Mouse (Mus musculus): ENCODE measurements around the gene Dapk1. TPM values are rescaled to one million over a fixed set of nuclear protein-coding genes. Genes with fewer than 3 reads are reported as not detected.

The Dapk1 gene
- polyA plus RNA-seq, 1 experiment, result 12.0 TPM

DNA sequence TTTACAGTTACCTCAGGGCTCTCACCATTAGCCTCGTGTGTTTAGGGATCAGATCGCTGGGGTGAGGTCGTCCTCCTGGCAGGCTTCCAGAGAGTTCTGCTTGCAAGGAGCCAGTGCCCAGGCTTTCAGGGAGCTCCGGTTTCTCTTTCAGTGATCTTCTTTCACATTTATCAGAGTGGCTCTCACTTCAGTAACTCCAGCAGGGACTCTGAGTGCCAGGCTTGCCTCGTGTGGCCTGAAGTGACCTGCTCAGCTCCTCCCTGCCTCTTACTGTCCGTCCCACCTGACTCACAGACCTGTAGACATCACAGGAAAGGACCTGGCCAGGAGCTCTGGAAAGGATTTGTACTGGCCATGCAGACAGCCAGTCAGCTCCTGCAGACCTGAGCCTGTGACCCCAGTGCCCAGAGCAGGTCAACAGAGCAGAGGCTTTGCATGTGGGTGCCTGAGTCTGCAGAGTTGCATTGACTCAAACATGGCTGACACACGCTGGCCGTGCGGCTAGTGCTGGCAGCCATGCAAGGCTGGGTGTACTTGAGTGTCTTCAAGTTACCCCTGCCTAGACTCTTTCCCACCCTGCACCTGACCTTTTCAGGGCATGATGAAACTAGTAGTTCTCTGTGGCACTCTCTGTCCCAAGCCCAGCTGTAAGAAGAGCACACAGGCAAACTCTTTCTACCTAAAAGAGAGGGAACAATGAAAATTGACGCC, 82.5 kb downstream of the Dapk1 start:
- Histone ChIP-seq H3K4me1 (ENCODE audit: control insufficient read depth, insufficient read depth, low read length) (no peaks in the 10 kb centered on the region), H3K27ac (ENCODE audit: control insufficient read depth, insufficient read depth, low read depth, low read length, poor library complexity) (no peak overlapping the region), H3K4me3 (replicated peaks; ENCODE audit: control insufficient read depth, low read depth, low read length) (no peak overlapping the region)
- 74% methylated on average over 10 of the region's 10 CpGs for whole genome bisulfite sequencing
- TF ChIP-seq CTCF (IDR thresholded peaks at IDR 0.05; ENCODE audit: control insufficient read depth, insufficient read depth, low read length) (no peak), POLR2A (IDR thresholded peaks at IDR 0.05; ENCODE audit: borderline replicate concordance, control insufficient read depth, low read depth, low read length) (no peak)

- 82% methylated on average over 8 of the region's 8 CpGs for WGBS
- H3K27ac ChIP-seq (ENCODE audit: control insufficient read depth, insufficient read depth, low read depth, low read length, poor library complexity), result no peak overlapping the region
- no peak for TF ChIP-seq POLR2A (IDR thresholded peaks at IDR 0.05; ENCODE audit: borderline replicate concordance, control insufficient read depth, low read depth, low read length)
- no peak for TF ChIP-seq CTCF (IDR thresholded peaks at IDR 0.05; ENCODE audit: control insufficient read depth, insufficient read depth, low read length)
- H3K4me1 ChIP-seq (ENCODE audit: control insufficient read depth, insufficient read depth, low read length), result no peaks in the 10 kb centered on the region
- no peak overlapping the region for H3K4me3 ChIP-seq (replicated peaks; ENCODE audit: control insufficient read depth, low read depth, low read length)
These were observed 83.1 kb downstream of the Dapk1 start for GRCm38 (mm10) chr13:60684806-60685205.

GRCm38 (mm10) chr13:60685216-60685615, 83.5 kb downstream of the Dapk1 start:
- 83% methylated on average over 6 of the region's 6 CpGs for WGBS
- Histone ChIP-seq H3K4me1 (ENCODE audit: control insufficient read depth, insufficient read depth, low read length) (no peaks in the 10 kb centered on the region), H3K4me3 (replicated peaks; ENCODE audit: control insufficient read depth, low read depth, low read length) (no peak overlapping the region), H3K27ac (ENCODE audit: control insufficient read depth, insufficient read depth, low read depth, low read length, poor library complexity) (no peak overlapping the region)
- TF ChIP-seq POLR2A (IDR thresholded peaks at IDR 0.05; ENCODE audit: borderline replicate concordance, control insufficient read depth, low read depth, low read length), result no peak
- no peak for TF ChIP-seq CTCF (IDR thresholded peaks at IDR 0.05; ENCODE audit: control insufficient read depth, insufficient read depth, low read length)

DNA sequence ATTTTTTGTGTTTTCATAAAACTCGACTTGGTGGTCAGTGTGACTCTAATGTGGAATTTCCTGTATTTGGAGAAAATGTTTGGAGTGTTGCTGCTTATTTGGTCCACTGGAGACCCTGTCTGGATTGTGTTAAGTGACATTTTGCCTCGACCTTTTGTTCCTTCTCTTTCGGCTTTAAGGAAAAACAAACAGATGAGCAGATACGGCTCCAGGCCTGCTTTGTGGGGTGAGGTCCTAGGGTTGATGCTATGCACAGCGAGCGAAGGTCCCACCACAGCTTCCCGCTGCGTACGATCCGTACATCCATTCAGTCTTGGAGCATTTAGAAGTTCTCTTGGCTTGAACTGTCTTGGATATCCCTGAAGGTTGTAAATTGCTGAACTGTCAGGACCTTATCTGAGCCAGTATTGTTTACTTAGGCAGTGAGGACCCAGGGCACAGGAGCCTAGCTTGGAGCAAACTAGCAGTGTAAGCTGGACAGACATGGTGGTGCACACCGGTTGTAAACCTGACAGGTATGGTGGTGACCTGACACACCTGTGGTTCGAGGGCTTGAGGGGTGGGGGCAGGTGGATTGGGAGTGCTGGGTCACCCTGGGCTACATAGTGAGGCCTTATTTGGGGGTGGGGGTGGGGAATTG, 84.4 kb downstream of the Dapk1 start:
- no peaks in the 10 kb centered on the region for H3K4me1 ChIP-seq (ENCODE audit: control insufficient read depth, insufficient read depth, low read length)
- TF ChIP-seq CTCF (IDR thresholded peaks at IDR 0.05; ENCODE audit: control insufficient read depth, insufficient read depth, low read length), result no peak
- no peak for TF ChIP-seq POLR2A (IDR thresholded peaks at IDR 0.05; ENCODE audit: borderline replicate concordance, control insufficient read depth, low read depth, low read length)
- H3K27ac ChIP-seq (ENCODE audit: control insufficient read depth, insufficient read depth, low read depth, low read length, poor library complexity), result no peak overlapping the region
- 85% methylated on average over 12 of the region's 12 CpGs for WGBS
- H3K4me3 ChIP-seq (replicated peaks; ENCODE audit: control insufficient read depth, low read depth, low read length), result no peak overlapping the region

DNA sequence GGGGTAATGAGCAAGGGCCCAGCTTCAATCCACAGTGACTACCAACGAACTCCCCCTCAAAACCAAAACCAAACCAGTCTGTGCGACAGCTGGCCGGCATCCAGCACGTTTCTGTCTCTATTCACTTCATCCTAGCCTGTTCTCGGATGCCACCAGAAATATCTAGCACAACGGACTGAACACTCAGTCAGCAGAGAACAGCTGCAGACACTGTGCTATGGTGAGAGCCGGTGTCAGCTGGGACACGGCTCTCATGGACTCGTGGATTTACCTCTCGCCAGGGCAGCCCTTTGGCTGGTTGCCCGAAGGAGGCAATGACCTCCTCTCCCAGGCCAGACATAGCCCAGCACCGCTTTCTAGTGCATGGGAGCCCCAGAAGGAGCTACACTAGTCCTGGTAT, 85.2 kb downstream of the Dapk1 start:
- no peak overlapping the region for H3K27ac ChIP-seq (ENCODE audit: control insufficient read depth, insufficient read depth, low read depth, low read length, poor library complexity)
- 65% methylated on average over 12 of the region's 12 CpGs for WGBS

DNA sequence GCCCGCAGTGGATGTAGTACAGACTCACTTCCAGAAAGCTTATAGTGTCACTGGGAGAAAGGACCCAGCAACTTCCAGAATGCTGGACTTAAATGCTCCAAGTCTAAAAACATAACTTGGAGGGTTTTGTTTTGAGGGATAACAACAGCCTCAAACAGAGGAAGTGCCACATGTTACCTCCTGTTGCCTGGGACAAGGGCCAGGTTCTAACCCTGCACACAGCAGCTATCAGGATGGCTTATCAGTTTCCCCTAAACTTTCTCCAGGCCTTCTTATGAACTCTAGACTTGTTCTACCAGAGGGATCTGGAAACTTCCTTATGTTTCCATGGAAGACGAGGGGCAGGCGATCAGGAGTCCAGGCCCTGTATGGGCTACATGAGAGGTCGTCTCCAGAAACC, 85.7 kb downstream of the Dapk1 start:
- no peaks in the 10 kb centered on the region for H3K4me1 ChIP-seq (ENCODE audit: control insufficient read depth, insufficient read depth, low read length)
- no peak overlapping the region for H3K27ac ChIP-seq (ENCODE audit: control insufficient read depth, insufficient read depth, low read depth, low read length, poor library complexity)
- 85% methylated on average over 4 of the region's 4 CpGs for WGBS
- TF ChIP-seq CTCF (IDR thresholded peaks at IDR 0.05; ENCODE audit: control insufficient read depth, insufficient read depth, low read length), result no peak
- no peak for TF ChIP-seq POLR2A (IDR thresholded peaks at IDR 0.05; ENCODE audit: borderline replicate concordance, control insufficient read depth, low read depth, low read length)
- H3K4me3 ChIP-seq (replicated peaks; ENCODE audit: control insufficient read depth, low read depth, low read length), result no peak overlapping the region

More for the DNA sequence above, 85.2 kb downstream of the Dapk1 start:
- TF ChIP-seq CTCF (IDR thresholded peaks at IDR 0.05; ENCODE audit: control insufficient read depth, insufficient read depth, low read length), result no peak
- TF ChIP-seq POLR2A (IDR thresholded peaks at IDR 0.05; ENCODE audit: borderline replicate concordance, control insufficient read depth, low read depth, low read length), result no peak
- Histone ChIP-seq H3K4me1 (ENCODE audit: control insufficient read depth, insufficient read depth, low read length) (no peaks in the 10 kb centered on the region), H3K4me3 (replicated peaks; ENCODE audit: control insufficient read depth, low read depth, low read length) (no peak overlapping the region)

- Histone ChIP-seq H3K4me1 (ENCODE audit: control insufficient read depth, insufficient read depth, low read length) (no peaks in the 10 kb centered on the region), H3K4me3 (replicated peaks; ENCODE audit: control insufficient read depth, low read depth, low read length) (no peak overlapping the region), H3K27ac (ENCODE audit: control insufficient read depth, insufficient read depth, low read depth, low read length, poor library complexity) (no peak overlapping the region)
- no peak for TF ChIP-seq POLR2A (IDR thresholded peaks at IDR 0.05; ENCODE audit: borderline replicate concordance, control insufficient read depth, low read depth, low read length)
- TF ChIP-seq CTCF (IDR thresholded peaks at IDR 0.05; ENCODE audit: control insufficient read depth, insufficient read depth, low read length), result no peak
- 84% methylated on average over 7 of the region's 7 CpGs for WGBS
These were observed 86.1 kb downstream of the Dapk1 start for GRCm38 (mm10) chr13:60687891-60688290.

- H3K27ac ChIP-seq (ENCODE audit: control insufficient read depth, insufficient read depth, low read depth, low read length, poor library complexity), result no peak overlapping the region
- WGBS, result 73% methylated on average over 2 of the region's 2 CpGs
- no peaks in the 10 kb centered on the region for H3K4me1 ChIP-seq (ENCODE audit: control insufficient read depth, insufficient read depth, low read length)
- no peak overlapping the region for H3K4me3 ChIP-seq (replicated peaks; ENCODE audit: control insufficient read depth, low read depth, low read length)
- no peak for TF ChIP-seq CTCF (IDR thresholded peaks at IDR 0.05; ENCODE audit: control insufficient read depth, insufficient read depth, low read length)
- no peak for TF ChIP-seq POLR2A (IDR thresholded peaks at IDR 0.05; ENCODE audit: borderline replicate concordance, control insufficient read depth, low read depth, low read length)
These were observed 89.2 kb downstream of the Dapk1 start for GRCm38 (mm10) chr13:60690921-60691320.
